Mouse (Mus musculus): ENCODE data around the gene Olfr874. TPM values are rescaled to one million over a fixed set of nuclear protein-coding genes. Genes with fewer than 3 reads are reported as not detected.

Olfr874 gene
- not detected in 2 replicates for polyA plus RNA-seq (2015; fragmentation: Nextera tagmentation; extraction: Ambion mirVana)

DNA sequence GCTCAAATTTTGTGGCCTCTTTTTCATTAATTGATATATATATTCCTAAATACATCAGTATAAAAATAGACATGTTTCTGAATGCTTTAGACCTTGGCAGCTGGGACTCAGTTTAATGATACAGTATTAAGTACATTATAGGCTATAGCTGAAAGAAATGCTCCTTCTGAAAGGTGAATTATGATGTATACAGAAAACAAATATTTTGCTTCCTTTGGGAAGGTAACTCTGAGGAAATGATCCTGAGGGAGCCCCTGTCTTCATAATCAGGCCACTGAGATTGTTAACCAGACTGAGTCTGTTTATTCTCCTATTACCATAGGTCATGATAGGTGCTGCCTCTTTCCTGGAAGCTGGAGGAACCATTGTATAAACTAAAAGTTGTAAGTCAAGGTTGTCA is at the start of gene Olfr874:
Gene Olfr874, plus strand, starts transcription at position 301 of the 400 bp plus-strand sequence.
- TF ChIP-seq CTCF (IDR thresholded peaks at IDR 0.05; ENCODE audit: low read depth), result no peak
- Histone ChIP-seq H3K4me3 (replicated peaks; ENCODE audit: low read depth, low read length) (no peak within 1 kb of the TSS), H3K4me2 (ENCODE audit: low read length) (no peak within 1 kb of the TSS), H3K4me1 (replicated peaks; ENCODE audit: insufficient read depth, low read length) (no peaks in the 10 kb centered on the region), H3K36me3 (ENCODE audit: insufficient read depth, low read length) (no peaks in the 10 kb centered on the region), H3K9ac (ENCODE audit: low read depth, low read length) (no peak within 1 kb of the TSS), H3K9me3 (replicated peaks; ENCODE audit: low read length) (no peaks in the 10 kb centered on the region), H3K27ac (no peak within 1 kb of the TSS), H3K27me3 (ENCODE audit: insufficient read depth, low read length) (no peaks in the 10 kb centered on the region)
- DNase-seq (ENCODE audit: low spot score), result no peak
- ATAC-seq (replicated peaks; ENCODE audit: low FRiP score, low read depth), result no peak

- H3K27me3 ChIP-seq (ENCODE audit: insufficient read depth, low read length), result no peaks in the 10 kb centered on the region
- TF ChIP-seq CTCF (IDR thresholded peaks at IDR 0.05; ENCODE audit: low read depth), result no peak
- 89% methylated on average over 1 of the region's 1 CpGs for WGBS
- H3K9me3 ChIP-seq (replicated peaks; ENCODE audit: low read length), result no peaks in the 10 kb centered on the region
- no peak for DNase-seq (ENCODE audit: low spot score)
- H3K4me3 ChIP-seq (replicated peaks; ENCODE audit: low read depth, low read length), result no peak within 1 kb of the TSS
- ATAC-seq (replicated peaks; ENCODE audit: low FRiP score, low read depth), result no peak
- H3K36me3 ChIP-seq (ENCODE audit: insufficient read depth, low read length), result no peaks in the 10 kb centered on the region
- no peak within 1 kb of the TSS for H3K27ac ChIP-seq
- H3K4me1 ChIP-seq (replicated peaks; ENCODE audit: insufficient read depth, low read length), result no peaks in the 10 kb centered on the region
- no peak within 1 kb of the TSS for H3K9ac ChIP-seq (ENCODE audit: low read depth, low read length)
- no peak within 1 kb of the TSS for H3K4me2 ChIP-seq (ENCODE audit: low read length)
Observed at GRCm38 (mm10) chr9:37716150-37716549, 28.8 kb upstream of the Olfr874 start, which contains the start of gene Olfr160. Gene Olfr160, minus strand, starts transcription at chr9:37716250.

GRCm38 (mm10) chr9:37734310-37734709 is 10.6 kb upstream of the Olfr874 start:
- no peak for DNase-seq (ENCODE audit: low spot score)
- no peak for TF ChIP-seq CTCF (IDR thresholded peaks at IDR 0.05; ENCODE audit: low read depth)
- Histone ChIP-seq H3K9me3 (replicated peaks; ENCODE audit: low read length) (no peaks in the 10 kb centered on the region), H3K27ac (no peak overlapping the region), H3K36me3 (ENCODE audit: insufficient read depth, low read length) (no peaks in the 10 kb centered on the region), H3K4me1 (replicated peaks; ENCODE audit: insufficient read depth, low read length) (no peaks in the 10 kb centered on the region), H3K9ac (ENCODE audit: low read depth, low read length) (no peak overlapping the region), H3K4me3 (replicated peaks; ENCODE audit: low read depth, low read length) (no peak overlapping the region), H3K4me2 (ENCODE audit: low read length) (no peak overlapping the region), H3K27me3 (ENCODE audit: insufficient read depth, low read length) (no peaks in the 10 kb centered on the region)
- WGBS, result 96% methylated on average over 1 of the region's 1 CpGs
- no peak for ATAC-seq (replicated peaks; ENCODE audit: low FRiP score, low read depth)

DNA sequence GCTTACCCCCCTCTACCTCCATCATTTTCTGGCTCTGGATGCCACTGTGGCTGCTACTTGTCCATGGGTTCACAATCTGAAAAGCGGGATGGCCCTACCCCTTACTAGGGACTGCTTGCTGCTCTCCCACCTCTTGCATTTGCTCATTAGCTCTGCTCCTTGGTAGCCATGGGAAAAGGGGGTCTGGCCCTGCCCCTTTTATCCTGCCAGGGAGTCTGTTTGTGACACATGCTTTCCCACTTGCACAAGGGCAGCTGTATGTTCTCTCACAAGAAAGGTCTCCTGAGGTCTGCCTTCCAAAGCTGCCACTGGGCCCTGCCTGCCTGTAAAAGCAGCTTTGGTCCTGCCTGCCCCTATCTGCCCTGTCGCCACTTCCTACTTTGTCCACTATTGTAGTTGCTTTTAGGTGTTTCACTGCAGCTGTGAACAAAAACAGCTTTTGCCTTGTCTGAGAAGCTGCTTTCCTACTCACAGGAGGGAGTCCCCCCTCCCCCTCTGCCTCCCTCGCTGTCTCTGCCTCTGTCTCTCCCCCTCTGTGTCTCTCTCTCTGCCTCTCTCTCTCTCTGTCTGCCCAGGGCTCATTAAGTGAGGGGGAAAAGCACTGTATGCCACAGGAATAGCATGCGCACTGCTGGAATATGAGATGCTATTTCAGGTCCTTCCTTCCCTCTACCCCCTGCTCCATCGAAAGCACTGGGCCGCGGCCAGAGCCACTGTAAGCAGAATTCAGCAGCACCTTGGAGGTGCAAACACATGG is 5.6 kb downstream of the Olfr874 start:
- Histone ChIP-seq H3K4me3 (replicated peaks; ENCODE audit: low read depth, low read length) (no peak overlapping the region), H3K4me1 (replicated peaks; ENCODE audit: insufficient read depth, low read length) (no peaks in the 10 kb centered on the region), H3K9ac (ENCODE audit: low read depth, low read length) (no peak overlapping the region), H3K27me3 (ENCODE audit: insufficient read depth, low read length) (no peaks in the 10 kb centered on the region), H3K27ac (no peak overlapping the region), H3K36me3 (ENCODE audit: insufficient read depth, low read length) (no peaks in the 10 kb centered on the region), H3K9me3 (replicated peaks; ENCODE audit: low read length) (no peaks in the 10 kb centered on the region), H3K4me2 (ENCODE audit: low read length) (no peak overlapping the region)
- ATAC-seq (replicated peaks; ENCODE audit: low FRiP score, low read depth) (no peak; the same call in 1 of the 2 replicates), DNase-seq (ENCODE audit: low spot score) (no peak)
- WGBS, result 40% methylated on average over 7 of the region's 7 CpGs
- no peak for TF ChIP-seq CTCF (IDR thresholded peaks at IDR 0.05; ENCODE audit: low read depth)

GRCm38 (mm10) chr9:37751467-37751866 is 6.6 kb downstream of the Olfr874 start:
- WGBS, result 73% methylated on average over 2 of the region's 2 CpGs
- H3K9ac ChIP-seq (ENCODE audit: low read depth, low read length), result no peak overlapping the region
- H3K27ac ChIP-seq, result no peak overlapping the region
- no peaks in the 10 kb centered on the region for H3K9me3 ChIP-seq (replicated peaks; ENCODE audit: low read length)
- H3K4me2 ChIP-seq (ENCODE audit: low read length), result no peak overlapping the region
- H3K36me3 ChIP-seq (ENCODE audit: insufficient read depth, low read length), result no peaks in the 10 kb centered on the region
- no peak overlapping the region for H3K4me3 ChIP-seq (replicated peaks; ENCODE audit: low read depth, low read length)
- no peak for ATAC-seq (replicated peaks; ENCODE audit: low FRiP score, low read depth)
- H3K27me3 ChIP-seq (ENCODE audit: insufficient read depth, low read length), result no peaks in the 10 kb centered on the region
- H3K4me1 ChIP-seq (replicated peaks; ENCODE audit: insufficient read depth, low read length), result no peaks in the 10 kb centered on the region
- no peak for TF ChIP-seq CTCF (IDR thresholded peaks at IDR 0.05; ENCODE audit: low read depth)
- DNase-seq (ENCODE audit: low spot score), result no peak

DNA sequence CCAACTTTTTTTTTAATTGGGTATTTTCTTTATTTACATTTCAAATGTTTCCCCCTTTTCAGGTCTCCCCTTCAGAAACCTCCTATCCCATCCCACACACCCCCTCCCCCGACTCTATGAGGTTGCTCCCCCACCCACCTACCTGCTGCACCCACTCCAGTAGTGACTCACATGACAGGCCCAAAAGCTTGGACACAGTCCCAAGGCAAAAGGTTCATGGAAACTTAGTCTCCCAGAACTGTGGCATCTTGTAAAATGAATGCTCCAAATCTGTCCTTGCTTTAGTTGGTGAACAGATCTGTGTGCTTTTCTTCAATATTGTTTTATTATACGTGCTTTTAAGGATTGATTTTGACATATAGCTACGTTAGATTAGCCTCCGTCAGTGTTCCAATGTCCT is 7.1 kb downstream of the Olfr874 start:
- Histone ChIP-seq H3K36me3 (ENCODE audit: insufficient read depth, low read length) (no peaks in the 10 kb centered on the region), H3K4me2 (ENCODE audit: low read length) (no peak overlapping the region), H3K9ac (ENCODE audit: low read depth, low read length) (no peak overlapping the region), H3K4me1 (replicated peaks; ENCODE audit: insufficient read depth, low read length) (no peaks in the 10 kb centered on the region), H3K9me3 (replicated peaks; ENCODE audit: low read length) (no peaks in the 10 kb centered on the region), H3K4me3 (replicated peaks; ENCODE audit: low read depth, low read length) (no peak overlapping the region), H3K27me3 (ENCODE audit: insufficient read depth, low read length) (no peaks in the 10 kb centered on the region), H3K27ac (no peak overlapping the region)
- ATAC-seq (replicated peaks; ENCODE audit: low FRiP score, low read depth) (no peak), DNase-seq (ENCODE audit: low spot score) (no peak)
- 75% methylated on average over 4 of the region's 4 CpGs for WGBS
- TF ChIP-seq CTCF (IDR thresholded peaks at IDR 0.05; ENCODE audit: low read depth), result no peak

Measured in kidney, postnatal 0 days (tissue).